Mouse (Mus musculus) myocyte (in vitro differentiated cells): Measurements from ENCODE around the gene Prkn. TPM values are rescaled to one million over a fixed set of nuclear protein-coding genes. Genes with fewer than 3 reads are reported as not detected.

Source experiments
- H3K27me3 ChIP-seq: one replicate; pipeline ENCODE4 v1.6.1; 2011; ENCODE audit not compliant: control insufficient read depth, insufficient read depth, insufficient read length
- H3K36me3 ChIP-seq: one replicate; pipeline ENCODE4 v1.6.1; 2011; ENCODE audit not compliant: control insufficient read depth, insufficient read depth
- H3K4me2 ChIP-seq: one replicate; pipeline ENCODE4 v1.6.1; 2011; ENCODE audit warnings: low read depth, control low read depth
- H3K4me3 ChIP-seq: one replicate; pipeline ENCODE4 v1.5.1; 2011; ENCODE audit warnings: mild to moderate bottlenecking, control low read depth, moderate library complexity
- H3K79me2 ChIP-seq: one replicate; pipeline ENCODE4 v1.6.1; 2011; ENCODE audit not compliant: control insufficient read depth, insufficient read depth
- H3ac ChIP-seq: one replicate; pipeline ENCODE4 v1.6.1; 2011; ENCODE audit not compliant: control insufficient read depth, insufficient read length
- CEBPB ChIP-seq: IDR thresholded peaks from 2 replicates; pipeline ENCODE4 v1.6.1; 2011; ENCODE audit warnings: mild to moderate bottlenecking, moderate library complexity; ENCODE audit not compliant: poor library complexity, insufficient read depth, severe bottlenecking
- E2F4 ChIP-seq: IDR thresholded peaks from one replicate; pipeline ENCODE4 v1.6.1; 2011; ENCODE audit warnings: mild to moderate bottlenecking, control low read depth, moderate library complexity; ENCODE audit not compliant: insufficient read depth
- MAX ChIP-seq: IDR thresholded peaks from one replicate; pipeline ENCODE4 v1.6.1; 2011; ENCODE audit warnings: low read depth, mild to moderate bottlenecking, control low read depth
- MYOD1 ChIP-seq, 3 experiments: IDR thresholded peaks; one replicate each; pipeline ENCODE4 v1.6.1; 2011; ENCODE audit warnings: control low read depth in 2 of 3, low read depth in 2 of 3, mild to moderate bottlenecking in 2 of 3, moderate library complexity in 1 of 3; ENCODE audit not compliant: insufficient read length in 2 of 3, control insufficient read depth in 1 of 3
- MYOG ChIP-seq, 3 experiments: IDR thresholded peaks; one replicate each; pipeline ENCODE4 v1.6.1; 2011; ENCODE audit warnings: control low read depth in 2 of 3, low read depth in 2 of 3, mild to moderate bottlenecking in 2 of 3; ENCODE audit not compliant: insufficient read length in 2 of 3, control insufficient read depth in 1 of 3, insufficient read depth in 1 of 3
- POLR2A ChIP-seq: IDR thresholded peaks from one replicate; pipeline ENCODE4 v1.6.1; 2011; ENCODE audit warnings: low read depth, mild to moderate bottlenecking, control low read depth, moderate library complexity; ENCODE audit not compliant: insufficient read length
- POLR2AphosphoS2 ChIP-seq: IDR thresholded peaks from one replicate; pipeline ENCODE4 v1.6.1; 2011; ENCODE audit warnings: low read depth, control low read depth; ENCODE audit not compliant: insufficient read length
- REST ChIP-seq: IDR thresholded peaks from one replicate; pipeline ENCODE4 v1.6.1; 2011; ENCODE audit warnings: mild to moderate bottlenecking, control low read depth, moderate library complexity; ENCODE audit not compliant: insufficient read depth, insufficient read length
- SRF ChIP-seq: IDR thresholded peaks from one replicate; pipeline ENCODE4 v1.6.1; 2011; ENCODE audit warnings: low read depth; ENCODE audit not compliant: control insufficient read depth, insufficient read length
- TCF12 ChIP-seq: IDR thresholded peaks from one replicate; pipeline ENCODE4 v1.6.1; 2011; ENCODE audit warnings: mild to moderate bottlenecking, control low read depth; ENCODE audit not compliant: poor library complexity, insufficient read depth, severe bottlenecking
- TCF3 ChIP-seq: IDR thresholded peaks from one replicate; pipeline ENCODE4 v1.6.1; 2011; ENCODE audit warnings: low read depth, control low read depth; ENCODE audit not compliant: insufficient read length
- USF1 ChIP-seq: IDR thresholded peaks from one replicate; pipeline ENCODE4 v1.6.1; 2011; ENCODE audit warnings: low read depth, mild to moderate bottlenecking, control low read depth, moderate library complexity
- polyA plus RNA-seq: library from polyadenylated mRNA; unstranded; fragments of >200 nt; fragmentation: generic; extraction: Trizol; gene quantifications from one replicate; pipeline ENCODE4 v1.2.1, GENCODE M21; 2012; ENCODE audit warnings: missing spikeins

Gene Prkn
- polyA plus RNA-seq, 1 experiment = 0.26 TPM

DNA sequence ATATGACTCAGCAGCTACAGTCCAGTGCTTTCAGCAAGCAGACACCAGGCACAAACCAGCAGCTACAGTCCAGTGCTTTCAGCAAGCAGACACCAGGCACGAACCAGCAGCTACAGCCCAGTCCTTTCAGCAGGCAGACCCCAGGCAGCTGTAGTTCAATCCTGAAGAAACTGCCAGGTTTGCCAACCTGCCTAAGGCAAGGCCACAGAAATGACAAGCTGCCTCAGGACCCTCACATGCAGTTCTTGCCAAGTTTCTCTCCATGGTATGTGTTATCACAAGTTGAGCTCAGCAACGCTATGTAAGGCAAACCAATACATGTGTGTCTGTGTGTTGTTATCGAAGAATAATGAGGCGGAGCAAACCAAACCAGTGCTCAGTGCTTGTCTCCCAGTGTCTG is 1091.5 kb downstream of the Prkn start:
- TF ChIP-seq POLR2A (no peak), POLR2AphosphoS2 (no peak), SRF (no peak), REST (no peak), TCF3 (no peak), MYOD1 (IDR thresholded peaks at IDR 0.05; ENCODE audit: control insufficient read depth in 1 of 3, insufficient read length in 2 of 3, low read depth in 2 of 3) (no peak), CEBPB (no peak), E2F4 (no peak), MAX (no peak), TCF12 (no peak), USF1 (no peak), MYOG (IDR thresholded peaks at IDR 0.05; ENCODE audit: control insufficient read depth in 1 of 3, insufficient read depth in 1 of 3, insufficient read length in 2 of 3, low read depth in 2 of 3) (no peak)
- no peak overlapping the region for H3K4me2 ChIP-seq
- H3K79me2 ChIP-seq = no peaks in the 10 kb centered on the region
- H3K27me3 ChIP-seq = no peaks in the 10 kb centered on the region
- no peak overlapping the region for H3K4me3 ChIP-seq
- H3K36me3 ChIP-seq = no peaks in the 10 kb centered on the region
- no peak overlapping the region for H3ac ChIP-seq

DNA sequence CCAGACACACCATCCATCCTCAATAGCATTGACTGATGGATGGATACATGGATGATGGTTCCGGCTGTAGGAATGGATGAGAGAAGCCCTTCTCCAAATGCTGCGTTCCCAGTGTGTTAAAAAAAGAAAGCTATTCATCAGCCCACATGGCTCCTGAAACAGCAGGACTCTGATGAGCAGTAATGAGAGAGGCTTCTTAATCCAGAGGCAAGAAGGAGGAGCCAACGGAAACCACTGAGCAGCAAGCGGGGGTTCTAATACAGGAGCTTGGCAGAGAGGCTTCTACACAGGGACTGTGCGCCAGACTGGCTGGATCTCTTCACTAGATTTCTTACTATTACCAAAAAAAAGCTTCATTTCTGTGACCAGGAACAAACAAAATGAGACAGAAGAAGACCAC is 1093.6 kb downstream of the Prkn start:
- no peaks in the 10 kb centered on the region for H3K27me3 ChIP-seq
- H3K4me3 ChIP-seq = no peak overlapping the region
- H3K36me3 ChIP-seq = no peaks in the 10 kb centered on the region
- TF ChIP-seq CEBPB (no peak), TCF3 (no peak), USF1 (no peak), POLR2A (no peak), MYOD1 (IDR thresholded peaks at IDR 0.05; ENCODE audit: control insufficient read depth in 1 of 3, insufficient read length in 2 of 3, low read depth in 2 of 3) (no peak), E2F4 (no peak), MAX (no peak), MYOG (IDR thresholded peaks at IDR 0.05; ENCODE audit: control insufficient read depth in 1 of 3, insufficient read depth in 1 of 3, insufficient read length in 2 of 3, low read depth in 2 of 3) (no peak), SRF (no peak), REST (no peak), TCF12 (no peak), POLR2AphosphoS2 (no peak)
- no peak overlapping the region for H3ac ChIP-seq
- H3K4me2 ChIP-seq = no peak overlapping the region
- H3K79me2 ChIP-seq = no peaks in the 10 kb centered on the region

DNA sequence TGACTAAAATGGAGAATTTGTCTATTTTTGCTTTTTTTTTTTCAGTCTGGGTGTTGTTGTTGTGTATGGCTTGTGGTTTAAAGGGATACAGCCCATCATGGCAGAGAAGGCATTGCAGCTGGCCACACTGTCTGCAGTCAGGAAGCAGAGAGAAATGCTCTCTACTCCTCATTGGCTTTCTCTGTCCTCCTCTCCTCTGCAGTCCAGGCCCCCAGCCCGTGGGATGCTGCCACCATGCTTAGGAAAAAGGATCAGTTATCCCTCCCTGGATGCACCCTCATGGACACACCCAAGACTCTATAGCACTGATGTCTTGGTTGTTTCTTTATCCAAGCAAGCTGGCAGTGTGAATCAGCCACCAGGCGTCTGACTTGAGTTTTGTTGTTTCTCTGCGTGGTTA is 1107.3 kb downstream of the Prkn start:
- Histone ChIP-seq H3K79me2 (no peaks in the 10 kb centered on the region), H3K36me3 (no peaks in the 10 kb centered on the region), H3ac (no peak overlapping the region), H3K4me2 (no peak overlapping the region), H3K4me3 (no peak overlapping the region), H3K27me3 (peaks cover 4% of the 10 kb centered on the region)
- TF ChIP-seq TCF12 = no peak

DNA sequence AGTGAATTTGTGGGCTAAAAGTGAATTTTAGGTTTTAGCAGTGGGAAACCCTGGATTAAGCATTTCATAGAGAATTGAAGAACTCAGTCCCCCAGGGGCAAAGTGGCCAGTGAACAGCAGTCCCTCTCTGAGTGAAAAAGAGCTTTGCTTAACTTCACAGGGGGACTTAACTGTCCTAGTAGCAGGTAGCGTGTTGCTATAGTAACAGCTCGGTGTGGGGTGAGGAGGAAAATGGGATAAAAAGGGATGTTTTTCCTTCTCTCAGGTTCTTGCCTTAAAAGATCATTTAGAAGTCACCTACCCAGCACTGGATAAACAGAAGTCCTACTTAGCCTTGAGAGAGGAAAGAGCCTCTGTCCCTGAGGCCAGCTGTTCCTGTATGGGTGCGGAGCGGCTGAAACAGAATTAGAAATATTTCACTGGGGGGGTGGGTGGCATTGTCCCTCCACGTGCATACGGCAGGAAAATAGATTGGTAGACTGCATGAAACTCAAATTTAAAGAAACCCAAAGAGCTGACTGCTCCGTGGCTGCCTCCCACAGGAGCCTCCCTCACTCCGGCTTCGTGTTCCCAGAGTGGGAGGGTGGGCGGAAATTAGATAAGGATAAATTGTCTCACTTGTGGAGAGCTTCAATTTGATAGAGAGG is 1109.5 kb downstream of the Prkn start:
- no peak overlapping the region for H3K4me2 ChIP-seq
- peaks cover 4% of the 10 kb centered on the region for H3K27me3 ChIP-seq
- TF ChIP-seq REST (no peak), MYOD1 (IDR thresholded peaks at IDR 0.05; ENCODE audit: control insufficient read depth in 1 of 3, insufficient read length in 2 of 3, low read depth in 2 of 3) (no peak), TCF3 (no peak), POLR2A (no peak), POLR2AphosphoS2 (no peak), MAX (no peak), CEBPB (no peak), SRF (no peak), E2F4 (no peak), TCF12 (no peak), USF1 (no peak), MYOG (IDR thresholded peaks at IDR 0.05; ENCODE audit: control insufficient read depth in 1 of 3, insufficient read depth in 1 of 3, insufficient read length in 2 of 3, low read depth in 2 of 3) (no peak)
- no peaks in the 10 kb centered on the region for H3K79me2 ChIP-seq
- no peaks in the 10 kb centered on the region for H3K36me3 ChIP-seq
- no peak overlapping the region for H3K4me3 ChIP-seq
- H3ac ChIP-seq = no peak overlapping the region

DNA sequence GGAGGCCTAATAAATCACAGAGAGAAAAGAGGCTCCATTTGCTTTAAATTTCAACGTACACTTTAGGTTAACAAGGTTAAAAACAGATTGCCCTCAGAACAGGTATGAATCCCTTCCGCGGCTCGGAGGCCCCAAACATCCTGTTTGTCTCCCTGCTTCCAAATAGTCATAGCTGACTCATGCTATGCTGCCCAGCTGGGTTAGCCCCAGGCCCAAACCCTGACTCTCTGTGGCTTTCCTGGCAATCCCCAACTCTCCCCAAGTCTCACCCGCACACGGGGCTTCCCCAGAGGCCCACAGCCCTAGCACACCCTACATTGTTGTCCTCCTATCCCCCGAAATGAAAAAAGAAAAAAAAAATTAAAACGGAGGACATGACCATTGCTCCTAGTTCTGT is 1110.0 kb downstream of the Prkn start:
- Histone ChIP-seq H3K4me3 (no peak overlapping the region), H3K36me3 (no peaks in the 10 kb centered on the region), H3K79me2 (no peaks in the 10 kb centered on the region), H3K4me2 (no peak overlapping the region), H3K27me3 (peaks cover 4% of the 10 kb centered on the region), H3ac (no peak overlapping the region)
- TF ChIP-seq MYOD1 (IDR thresholded peaks at IDR 0.05; ENCODE audit: control insufficient read depth in 1 of 3, insufficient read length in 2 of 3, low read depth in 2 of 3) (no peak), E2F4 (no peak), MAX (no peak), TCF3 (no peak), POLR2A (no peak), CEBPB (no peak), MYOG (IDR thresholded peaks at IDR 0.05; ENCODE audit: control insufficient read depth in 1 of 3, insufficient read depth in 1 of 3, insufficient read length in 2 of 3, low read depth in 2 of 3) (no peak), REST (no peak), USF1 (no peak), TCF12 (no peak), POLR2AphosphoS2 (no peak), SRF (no peak)
